Mouse (Mus musculus) hindbrain, embryonic 11.5 days (tissue): Measurements from ENCODE around the gene Camk2g. TPM values are rescaled to one million over a fixed set of nuclear protein-coding genes. Genes with fewer than 3 reads are reported as not detected.

ENCODE experiments used
- ATAC-seq: fragments of 200-750 bp; cut with Nextera tagmentation; 2 replicates; pipeline ENCODE4 v1.8.0; 2017; ENCODE audit warnings: mild to moderate bottlenecking, moderate TSS enrichment, moderate library complexity; ENCODE audit not compliant: low FRiP score
- DNase-seq: peaks from one replicate; pipeline ENCODE4 v3.0.0-alpha.2; 2015; ENCODE audit warnings: low spot score
- H3K27ac ChIP-seq: fragments of 300-500 bp; sonication (generic); 2 replicates; pipeline ENCODE4 v1.5.1; 2014; ENCODE audit warnings: mild to moderate bottlenecking, low read depth, low read length
- H3K27me3 ChIP-seq: fragments of 300-500 bp; sonication (generic); 2 replicates; pipeline ENCODE4 v1.6.1; 2014; ENCODE audit warnings: mild to moderate bottlenecking, low read length, moderate library complexity, mixed read lengths; ENCODE audit not compliant: control insufficient read depth, insufficient read depth
- H3K36me3 ChIP-seq: fragments of 300-500 bp; sonication (generic); 2 replicates; pipeline ENCODE4 v1.6.1; 2014; ENCODE audit warnings: mild to moderate bottlenecking, low read length, moderate library complexity, mixed read lengths; ENCODE audit not compliant: control insufficient read depth, insufficient read depth
- H3K4me1 ChIP-seq: fragments of 300-500 bp; sonication (generic); replicated peaks from 2 replicates; pipeline ENCODE4 v1.6.1; 2014; ENCODE audit warnings: low read length, mixed read lengths; ENCODE audit not compliant: control insufficient read depth, insufficient read depth
- H3K4me2 ChIP-seq: fragments of 300-500 bp; sonication (generic); replicated peaks from 2 replicates; pipeline ENCODE4 v1.6.1; 2014; ENCODE audit warnings: mild to moderate bottlenecking, low read depth, low read length
- H3K4me3 ChIP-seq: fragments of 300-500 bp; sonication (generic); 2 replicates; pipeline ENCODE4 v1.5.1; 2014; ENCODE audit warnings: low read depth, low read length
- H3K9ac ChIP-seq: fragments of 300-500 bp; sonication (generic); 2 replicates; pipeline ENCODE4 v1.6.1; 2014; ENCODE audit warnings: low read depth, low read length
- H3K9me3 ChIP-seq: fragments of 300-500 bp; sonication (generic); 2 replicates; pipeline ENCODE4 v1.6.1; 2016; ENCODE audit warnings: low read length; ENCODE audit not compliant: control insufficient read depth
- WGBS: fragments of 180-500 bp; shearing (Covaris S2); extraction: QIAGEN DNeasy Blood & Tissue Kit; methylation state at CpG from one replicate; pipeline ENCODE4 v1.1.7; 2014; 5-methylcytosine and 5-hydroxymethylcytosine counted together
- polyA plus RNA-seq: library from polyadenylated mRNA; unstranded; fragments of >200 nt; fragmentation: Nextera tagmentation; extraction: Ambion mirVana; gene quantifications from 2 replicates; pipeline ENCODE4 v1.2.1, GENCODE M21; 2014

The Camk2g gene
- polyA plus RNA-seq, 1 experiment from 2014 or later: 44.2 TPM

DNA sequence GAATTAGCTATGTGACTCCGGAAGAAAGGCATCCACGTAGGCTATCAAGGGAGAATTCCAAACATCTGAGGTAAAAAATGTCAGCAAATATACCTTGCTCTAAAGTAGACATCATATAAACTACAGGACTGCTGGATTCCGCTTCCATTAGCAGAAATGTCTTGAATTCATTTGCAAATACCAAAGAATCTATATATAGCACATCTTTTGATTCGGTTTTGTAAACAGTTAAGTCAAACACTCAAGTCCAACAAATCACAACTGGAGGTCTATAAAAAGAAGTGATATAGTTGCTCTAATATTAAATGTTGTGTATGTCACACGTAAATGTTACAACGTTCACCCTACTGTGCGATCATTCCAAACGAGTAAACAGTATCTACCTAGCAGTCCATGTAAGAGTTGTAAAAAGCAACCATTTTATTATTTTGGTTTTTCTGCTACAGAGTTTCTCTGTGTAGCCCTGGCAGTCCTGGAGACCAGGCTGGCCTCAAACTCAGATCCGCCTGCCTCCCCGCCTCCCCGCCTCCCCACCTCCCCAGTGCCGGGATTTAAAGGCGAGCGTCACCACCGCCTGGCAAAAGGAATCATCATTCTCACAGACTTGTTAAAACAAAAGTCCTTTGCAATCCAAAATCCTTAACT, 91.7 kb downstream of the Camk2g start:
- peak overlapping the region; percentile 71 for H3K4me3 ChIP-seq
- H3K4me1 ChIP-seq: 0 out of 2 replicates have a peak, but pooled peaks cover 4% of the 10 kb centered on the region
- DNase-seq (no peak), ATAC-seq (peak; percentile 32)
- no peaks in the 10 kb centered on the region for H3K36me3 ChIP-seq
- no peaks in the 10 kb centered on the region for H3K27me3 ChIP-seq
- peak overlapping the region; percentile 77 for H3K27ac ChIP-seq
- H3K4me2 ChIP-seq: peak overlapping the region; percentile 56
- peak overlapping the region; percentile 88 for H3K9ac ChIP-seq
- 16% methylated on average over 15 of the region's 15 CpGs for WGBS
- no peaks in the 10 kb centered on the region for H3K9me3 ChIP-seq

DNA sequence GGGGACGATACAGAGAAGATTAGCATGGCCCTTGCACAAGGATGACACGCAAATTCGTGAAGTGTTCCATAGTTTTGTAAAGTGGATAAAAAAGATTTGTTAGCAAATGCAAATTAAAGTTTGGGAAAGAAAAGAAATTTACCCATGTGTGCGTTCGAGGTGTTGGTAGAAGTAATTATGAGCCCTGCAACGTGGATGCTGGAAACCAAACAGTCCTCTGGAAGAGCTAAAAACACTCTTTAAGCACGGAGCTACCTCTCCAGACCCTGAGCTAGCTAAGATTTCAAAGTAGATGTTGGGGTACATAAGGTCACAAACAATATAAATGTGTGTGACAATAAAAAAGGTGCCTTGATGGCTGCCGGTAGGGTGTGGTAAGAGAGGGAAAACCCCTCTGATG, 92.3 kb downstream of the Camk2g start:
- Histone ChIP-seq H3K27me3 (no peaks in the 10 kb centered on the region), H3K4me1 (peaks cover 9% of the 10 kb centered on the region; the same call in 1 of the 2 replicates), H3K4me3 (no peak overlapping the region), H3K9me3 (no peaks in the 10 kb centered on the region), H3K4me2 (peak overlapping the region; percentile 56; the same call in 1 of the 2 replicates), H3K9ac (no peak overlapping the region), H3K36me3 (no peaks in the 10 kb centered on the region), H3K27ac (no peak overlapping the region)
- ATAC-seq (no peak), DNase-seq (no peak)
- 89% methylated on average over 8 of the region's 8 CpGs for WGBS

DNA sequence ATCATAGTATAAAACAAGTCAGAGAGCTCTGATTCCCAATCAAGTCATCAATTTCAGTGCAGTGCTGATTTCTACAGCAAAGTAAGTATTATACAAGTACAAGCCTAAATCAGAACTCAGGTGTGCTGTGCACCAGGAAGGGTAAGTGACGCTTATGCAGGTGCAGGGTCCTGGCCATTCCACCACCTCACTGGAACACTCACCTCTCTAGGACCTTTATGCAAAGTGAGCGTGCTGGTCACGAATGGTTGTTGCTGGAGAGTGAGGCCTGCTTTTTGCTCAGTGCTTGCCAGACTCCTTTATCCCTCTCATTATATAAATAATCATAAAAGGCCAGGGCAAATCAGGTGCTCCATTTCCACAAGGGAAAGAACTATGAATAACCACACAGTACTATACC, 93.5 kb downstream of the Camk2g start:
- H3K9ac ChIP-seq: no peak overlapping the region
- no peaks in the 10 kb centered on the region for H3K9me3 ChIP-seq
- H3K4me1 ChIP-seq: peaks cover 14% of the 10 kb centered on the region; the same call in 1 of the 2 replicates
- no peak overlapping the region for H3K4me2 ChIP-seq
- no peak for DNase-seq
- whole genome bisulfite sequencing: 82% methylated on average over 3 of the region's 3 CpGs
- no peaks in the 10 kb centered on the region for H3K27me3 ChIP-seq
- no peak overlapping the region for H3K4me3 ChIP-seq
- no peak overlapping the region for H3K27ac ChIP-seq
- ATAC-seq: no peak
- H3K36me3 ChIP-seq: no peaks in the 10 kb centered on the region

DNA sequence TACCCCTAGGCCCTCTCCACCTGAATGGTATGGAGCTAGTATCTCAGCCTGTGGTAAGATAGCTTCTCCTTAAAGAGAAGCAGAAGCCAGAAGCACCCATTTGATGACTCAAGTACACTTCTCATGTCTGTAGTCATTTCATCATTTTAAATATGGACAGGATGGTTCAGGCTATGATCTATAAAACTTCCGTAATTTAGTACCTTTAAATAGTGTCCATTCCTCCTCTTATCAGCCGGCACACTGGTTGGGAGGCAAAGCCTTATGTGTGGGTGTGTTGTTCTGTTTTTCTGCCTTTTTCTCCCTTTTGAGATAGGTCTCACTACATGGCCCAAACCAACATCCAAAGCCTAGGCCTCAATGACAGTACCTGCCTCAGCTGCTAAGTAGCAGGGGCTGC, 95.4 kb downstream of the Camk2g start:
- Histone ChIP-seq H3K9me3 (no peaks in the 10 kb centered on the region), H3K36me3 (0 out of 2 replicates have a peak, but pooled peaks cover 4% of the 10 kb centered on the region), H3K4me1 (peaks cover 14% of the 10 kb centered on the region; the same call in 1 of the 2 replicates), H3K9ac (no peak overlapping the region), H3K4me3 (no peak overlapping the region), H3K4me2 (no peak overlapping the region), H3K27ac (no peak overlapping the region), H3K27me3 (no peaks in the 10 kb centered on the region)
- no peak for DNase-seq
- no peak for ATAC-seq
- 97% methylated on average over 2 of the region's 2 CpGs for WGBS

DNA sequence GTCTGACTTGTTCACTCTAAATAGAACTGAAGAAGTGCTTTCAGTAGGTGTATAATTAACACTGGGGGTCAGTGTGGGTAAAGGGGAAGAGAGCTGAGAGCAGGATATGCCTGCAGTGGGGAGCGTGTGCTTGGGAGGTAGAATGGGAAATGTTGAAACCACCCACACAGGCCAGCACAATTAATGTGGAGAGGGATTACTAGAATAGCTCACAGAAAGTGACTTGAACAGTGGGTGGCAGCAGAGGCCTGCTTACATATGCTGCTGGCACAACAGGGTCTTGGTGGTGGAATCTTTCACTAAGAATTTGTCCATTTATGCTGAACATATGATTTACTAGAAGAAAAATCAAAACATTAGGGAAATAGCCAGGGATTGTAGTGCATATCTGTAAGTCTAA, 96.9 kb downstream of the Camk2g start:
- 23% methylated on average over 1 of the region's 1 CpGs for WGBS
- Histone ChIP-seq H3K4me1 (peaks cover 14% of the 10 kb centered on the region; the same call in 1 of the 2 replicates), H3K9me3 (no peaks in the 10 kb centered on the region), H3K9ac (peak overlapping the region; percentile 34; the same call in 1 of the 2 replicates), H3K4me3 (peak overlapping the region; percentile 86), H3K36me3 (0 out of 2 replicates have a peak, but pooled peaks cover 7% of the 10 kb centered on the region), H3K27ac (no peak overlapping the region), H3K27me3 (no peaks in the 10 kb centered on the region), H3K4me2 (peak overlapping the region; percentile 84)
- DNase-seq (peak; percentile 43), ATAC-seq (no peak)

DNA sequence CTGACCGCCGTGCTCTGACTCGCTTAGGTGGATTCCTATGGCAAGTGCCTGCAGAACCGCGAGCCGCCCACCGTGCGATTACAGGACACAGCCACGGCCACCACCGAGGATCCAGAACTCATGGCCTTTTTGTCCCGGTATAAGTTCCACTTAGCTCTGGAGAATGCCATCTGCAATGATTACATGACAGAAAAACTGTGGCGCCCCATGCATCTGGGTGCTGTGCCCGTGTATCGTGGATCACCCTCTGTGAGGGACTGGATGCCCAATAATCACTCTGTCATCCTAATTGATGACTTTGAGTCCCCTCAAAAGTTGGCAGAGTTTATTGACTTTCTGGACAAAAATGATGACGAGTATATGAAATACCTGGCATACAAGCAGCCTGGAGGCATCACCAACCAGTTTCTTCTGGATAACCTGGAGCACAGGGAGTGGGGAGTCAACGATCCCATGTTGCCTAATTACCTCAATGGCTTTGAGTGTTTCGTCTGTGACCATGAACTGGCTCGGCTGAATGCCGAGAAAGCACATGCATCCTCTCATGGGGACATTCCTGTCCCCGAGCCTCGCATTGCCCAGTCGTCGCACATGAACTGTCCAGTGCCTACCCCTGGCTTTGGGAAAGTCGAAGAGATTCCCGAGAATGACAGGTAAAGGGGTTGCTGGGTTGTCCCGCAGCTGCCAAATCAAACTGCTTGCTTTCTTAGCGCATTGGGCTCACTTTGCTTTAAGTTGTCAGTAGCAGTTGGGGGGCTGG, 97.9 kb downstream of the Camk2g start:
- ATAC-seq (no peak), DNase-seq (no peak)
- Histone ChIP-seq H3K9me3 (no peaks in the 10 kb centered on the region), H3K36me3 (peaks cover 10% of the 10 kb centered on the region; the same call in 1 of the 2 replicates), H3K4me3 (peak overlapping the region; percentile 86), H3K9ac (peak overlapping the region; percentile 84), H3K27me3 (no peaks in the 10 kb centered on the region), H3K4me2 (peak overlapping the region; percentile 84), H3K27ac (peak overlapping the region; percentile 96), H3K4me1 (peaks cover 10% of the 10 kb centered on the region; the same call in 1 of the 2 replicates)
- 17% methylated on average over 27 of the region's 27 CpGs for WGBS

DNA sequence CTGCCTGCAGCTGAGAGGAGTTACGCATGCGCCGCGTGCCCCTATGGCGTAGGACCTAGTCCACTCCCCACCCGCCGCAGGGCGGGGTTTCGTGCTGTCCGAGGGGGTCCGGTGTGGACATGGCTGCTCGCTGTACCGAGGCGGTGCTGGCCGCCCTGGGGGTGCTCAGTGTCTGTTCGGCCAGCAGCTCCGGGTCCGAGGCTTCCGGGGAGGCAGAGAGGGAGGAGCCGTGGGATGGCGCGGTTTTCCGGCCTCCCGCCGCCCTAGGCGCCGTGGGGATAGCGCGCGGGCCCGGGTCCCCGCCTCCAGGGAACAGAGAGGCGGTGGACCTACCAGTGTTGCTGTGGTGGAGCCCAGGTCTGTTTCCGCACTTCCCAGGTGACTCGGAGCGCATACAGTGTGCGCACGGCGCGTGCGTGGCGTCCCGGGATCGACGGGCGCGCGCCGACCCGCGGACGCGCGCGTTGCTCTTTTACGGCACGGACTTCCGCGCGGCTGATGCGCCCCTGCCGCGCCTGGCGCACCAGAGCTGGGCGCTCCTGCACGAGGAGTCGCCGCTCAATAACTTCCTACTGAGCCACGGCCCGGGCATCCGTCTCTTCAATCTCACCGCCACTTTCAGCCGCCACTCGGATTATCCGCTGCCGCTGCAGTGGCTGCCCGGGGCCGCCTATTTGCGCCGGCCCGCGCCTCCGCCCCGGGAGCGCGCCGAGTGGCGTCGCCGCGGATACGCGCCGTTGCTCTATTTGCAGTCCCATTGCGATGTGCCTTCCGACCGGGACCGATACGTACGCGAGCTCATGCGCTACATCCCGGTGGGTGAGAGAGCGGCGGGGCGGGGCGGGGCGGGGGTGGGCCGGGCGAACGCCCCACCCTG, 98.8 kb downstream of the Camk2g start, which contains the start of gene Fut11:
Fut11 (plus strand) TSS at position 85 of the 877 bp plus-strand sequence.
- under 1% methylated on average over 107 of the region's 111 CpGs for WGBS
- H3K9me3 ChIP-seq: no peaks in the 10 kb centered on the region
- peaks cover 12% of the 10 kb centered on the region; the same call in 1 of the 2 replicates for H3K36me3 ChIP-seq
- peak within 1 kb of the TSS; percentile 96 for H3K27ac ChIP-seq
- peak; percentile 92 for DNase-seq
- peak within 1 kb of the TSS; percentile 84 for H3K9ac ChIP-seq
- no peaks in the 10 kb centered on the region for H3K27me3 ChIP-seq
- peaks cover 10% of the 10 kb centered on the region; the same call in 1 of the 2 replicates for H3K4me1 ChIP-seq
- H3K4me2 ChIP-seq: peak within 1 kb of the TSS; percentile 84
- peak within 1 kb of the TSS; percentile 86 for H3K4me3 ChIP-seq
- ATAC-seq: peak; percentile 95
